Mouse (Mus musculus) stomach, postnatal 0 days (tissue): ENCODE results near the gene Nmi.

Source experiments
- CTCF ChIP-seq: IDR thresholded peaks from 2 replicates; pipeline ENCODE4 v1.5.1; 2016; ENCODE audit warnings: antibody characterized with exemption, low read depth, mild to moderate bottlenecking, moderate library complexity
- EP300 ChIP-seq: optimal IDR thresholded peaks from 2 replicates; pipeline ENCODE3; 2016; ENCODE audit warnings: antibody characterized with exemption

GRCm38 (mm10) chr2:51999996-52000395, 26.7 kb upstream of the Nmi start:
- TF ChIP-seq CTCF (no peak), EP300 (no peak)
